Mouse (Mus musculus) hindbrain, embryonic 14.5 days (tissue): ENCODE measurements around the gene Kcnd1. TPM values are rescaled to one million over a fixed set of nuclear protein-coding genes. Genes with fewer than 3 reads are reported as not detected.

ENCODE experiments used
- ATAC-seq: fragments of 200-750 bp; cut with Nextera tagmentation; 2 replicates; pipeline ENCODE4 v1.8.0; 2017; ENCODE audit warnings: moderate number of reproducible peaks, mild to moderate bottlenecking, moderate TSS enrichment, moderate library complexity; ENCODE audit not compliant: low FRiP score
- DNase-seq: peaks from one replicate; pipeline ENCODE4 v3.0.0-alpha.2; 2015; ENCODE audit warnings: low spot score
- H3K27ac ChIP-seq: fragments of 300-500 bp; sonication (generic); 2 replicates; pipeline ENCODE4 v1.5.1; 2014; ENCODE audit warnings: mild to moderate bottlenecking, moderate library complexity
- H3K27me3 ChIP-seq: fragments of 300-500 bp; sonication (generic); 2 replicates; pipeline ENCODE4 v1.6.1; 2014; ENCODE audit warnings: mild to moderate bottlenecking, low read length, mixed read lengths; ENCODE audit not compliant: control insufficient read depth, insufficient read depth
- H3K36me3 ChIP-seq: fragments of 300-500 bp; sonication (generic); replicated peaks from 2 replicates; pipeline ENCODE4 v1.6.1; 2014; ENCODE audit not compliant: control insufficient read depth, insufficient read depth
- H3K4me1 ChIP-seq: fragments of 300-500 bp; sonication (generic); replicated peaks from 2 replicates; pipeline ENCODE4 v1.6.1; 2014; ENCODE audit warnings: antibody characterized with exemption, low read length, mixed read lengths; ENCODE audit not compliant: control insufficient read depth, insufficient read depth
- H3K4me2 ChIP-seq: fragments of 300-500 bp; sonication (generic); replicated peaks from 2 replicates; pipeline ENCODE4 v1.6.1; 2014; ENCODE audit warnings: mild to moderate bottlenecking, moderate library complexity
- H3K4me3 ChIP-seq: fragments of 300-500 bp; sonication (generic); replicated peaks from 2 replicates; pipeline ENCODE4 v1.5.1; 2014; ENCODE audit warnings: mild to moderate bottlenecking, low read length
- H3K9ac ChIP-seq: fragments of 300-500 bp; sonication (generic); 2 replicates; pipeline ENCODE4 v1.6.1; 2014
- H3K9me3 ChIP-seq: fragments of 300-500 bp; sonication (generic); 2 replicates; pipeline ENCODE4 v1.6.1; 2016; ENCODE audit warnings: low read length; ENCODE audit not compliant: control insufficient read depth
- whole genome bisulfite sequencing: fragments of 180-500 bp; shearing (Covaris S2); extraction: QIAGEN DNeasy Blood & Tissue Kit; methylation state at CpG from one replicate; pipeline ENCODE4 v1.1.7; 2014; 5-methylcytosine and 5-hydroxymethylcytosine counted together
- polyA plus RNA-seq: library from polyadenylated mRNA; unstranded; fragments of >200 nt; fragmentation: Nextera tagmentation; extraction: Ambion mirVana; gene quantifications from 2 replicates; pipeline ENCODE4 v1.2.1, GENCODE M21; 2014

The Kcnd1 gene
- polyA plus RNA-seq: 4.1 and 5.0 TPM in 2 replicates

GRCm38 (mm10) chrX:7821865-7822779 lies at the start of gene Kcnd1:
TSS of gene Kcnd1 (plus strand) at chrX:7822289.
- Histone ChIP-seq H3K4me3 (peak within 1 kb of the TSS; percentile 32), H3K4me2 (peak within 1 kb of the TSS; percentile 57), H3K9ac (peak within 1 kb of the TSS; percentile 51), H3K4me1 (no peaks in the 10 kb centered on the region; the same call in 1 of the 2 replicates), H3K27ac (no peak within 1 kb of the TSS), H3K9me3 (no peaks in the 10 kb centered on the region), H3K27me3 (no peaks in the 10 kb centered on the region), H3K36me3 (peaks cover 20% of the 10 kb centered on the region; the same call in 1 of the 2 replicates)
- 19% methylated on average over 17 of the region's 24 CpGs for WGBS
- DNase-seq (peak; percentile 26), ATAC-seq (peak; percentile 63)

GRCm38 (mm10) chrX:7772766-7773165 lies 49.3 kb upstream of the Kcnd1 start:
- 47% methylated on average over 2 of the region's 2 CpGs for WGBS
- no peak overlapping the region for H3K9ac ChIP-seq
- ATAC-seq (no peak), DNase-seq (no peak)
- no peak overlapping the region for H3K27ac ChIP-seq
- H3K36me3 ChIP-seq: peaks cover 38% of the 10 kb centered on the region
- H3K27me3 ChIP-seq: no peaks in the 10 kb centered on the region
- no peak overlapping the region for H3K4me3 ChIP-seq
- H3K4me2 ChIP-seq: no peak overlapping the region
- no peaks in the 10 kb centered on the region for H3K4me1 ChIP-seq
- H3K9me3 ChIP-seq: no peaks in the 10 kb centered on the region

DNA sequence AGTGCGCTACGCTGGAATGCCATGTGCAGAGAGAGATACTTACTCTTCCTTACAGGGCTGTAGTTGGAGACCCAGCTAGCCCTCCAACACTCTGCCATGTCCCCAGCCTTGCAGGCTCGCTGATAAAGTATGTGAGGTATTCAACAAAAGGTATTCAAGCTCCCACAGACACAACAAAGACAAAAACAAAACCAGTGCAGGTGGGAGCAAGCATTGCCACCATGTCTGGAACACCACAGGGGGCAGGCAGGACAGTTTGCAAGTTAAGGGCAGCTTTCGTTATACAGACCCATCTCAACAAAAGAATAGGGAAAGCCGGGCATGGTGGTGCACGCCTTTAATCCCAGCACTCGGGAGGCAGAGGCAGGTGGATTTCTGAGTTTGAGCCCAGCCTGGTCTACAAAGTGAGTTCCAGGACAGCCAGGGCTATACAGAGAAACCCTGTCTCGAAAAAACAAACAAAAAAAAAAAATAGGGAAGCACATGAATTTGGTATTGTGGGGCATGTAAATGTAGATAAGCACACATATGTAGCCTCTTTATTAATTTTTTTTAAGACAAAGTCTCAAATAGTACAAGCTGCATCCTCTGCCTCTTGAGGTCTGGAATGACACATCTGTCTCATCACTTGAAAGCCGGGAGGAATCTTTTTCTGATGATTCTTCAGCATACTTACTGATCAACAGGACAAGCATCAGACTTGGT lies 46.4 kb upstream of the Kcnd1 start:
- no peak for ATAC-seq
- Histone ChIP-seq H3K4me2 (no peak overlapping the region), H3K4me3 (no peak overlapping the region), H3K27ac (no peak overlapping the region), H3K9ac (no peak overlapping the region), H3K36me3 (peaks cover 15% of the 10 kb centered on the region), H3K9me3 (no peaks in the 10 kb centered on the region), H3K27me3 (no peaks in the 10 kb centered on the region), H3K4me1 (no peaks in the 10 kb centered on the region)
- WGBS: 77% methylated on average over 9 of the region's 9 CpGs
- no peak for DNase-seq

DNA sequence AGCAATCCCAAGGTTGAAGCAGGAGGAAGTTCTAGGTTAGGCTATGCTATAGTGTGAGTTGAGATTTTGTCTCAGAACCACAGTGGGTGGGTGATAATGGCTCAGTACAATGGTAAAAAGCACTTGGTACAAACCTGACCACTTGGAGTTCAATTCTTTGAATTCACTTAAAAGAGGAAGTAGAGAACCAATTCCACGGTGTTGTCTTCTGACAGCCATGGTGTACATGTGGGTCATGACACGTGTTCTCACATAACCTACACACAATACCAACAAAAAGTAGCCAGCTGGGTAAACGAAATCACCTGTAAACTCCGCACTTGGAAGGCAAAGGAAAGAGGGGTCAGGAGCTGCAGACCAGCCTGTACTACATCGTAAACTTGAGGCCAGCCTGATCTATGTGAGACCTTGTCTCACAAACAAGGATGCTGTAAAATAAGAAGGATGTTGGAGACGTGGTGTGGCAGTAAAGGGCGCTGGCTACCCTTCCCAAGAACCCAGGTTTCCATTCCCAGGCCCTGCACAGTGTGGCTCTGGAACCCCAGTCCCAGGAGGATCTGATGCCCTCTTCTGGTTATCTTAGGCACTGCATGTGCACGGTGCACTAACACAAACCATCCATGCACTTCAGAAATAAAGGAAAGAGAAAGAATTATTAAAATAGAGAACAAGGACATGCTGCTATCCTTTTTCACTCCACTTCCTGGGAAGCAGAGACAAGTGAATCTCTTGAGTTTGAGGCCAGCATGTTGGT lies 45.6 kb upstream of the Kcnd1 start:
- Histone ChIP-seq H3K27me3 (no peaks in the 10 kb centered on the region), H3K36me3 (peaks cover 10% of the 10 kb centered on the region), H3K9me3 (no peaks in the 10 kb centered on the region), H3K9ac (no peak overlapping the region), H3K27ac (no peak overlapping the region), H3K4me2 (no peak overlapping the region), H3K4me3 (no peak overlapping the region), H3K4me1 (no peaks in the 10 kb centered on the region)
- peak; percentile 53 for DNase-seq
- ATAC-seq: peak; percentile 48; the same call in 1 of the 2 replicates
- WGBS: 49% methylated on average over 8 of the region's 8 CpGs

DNA sequence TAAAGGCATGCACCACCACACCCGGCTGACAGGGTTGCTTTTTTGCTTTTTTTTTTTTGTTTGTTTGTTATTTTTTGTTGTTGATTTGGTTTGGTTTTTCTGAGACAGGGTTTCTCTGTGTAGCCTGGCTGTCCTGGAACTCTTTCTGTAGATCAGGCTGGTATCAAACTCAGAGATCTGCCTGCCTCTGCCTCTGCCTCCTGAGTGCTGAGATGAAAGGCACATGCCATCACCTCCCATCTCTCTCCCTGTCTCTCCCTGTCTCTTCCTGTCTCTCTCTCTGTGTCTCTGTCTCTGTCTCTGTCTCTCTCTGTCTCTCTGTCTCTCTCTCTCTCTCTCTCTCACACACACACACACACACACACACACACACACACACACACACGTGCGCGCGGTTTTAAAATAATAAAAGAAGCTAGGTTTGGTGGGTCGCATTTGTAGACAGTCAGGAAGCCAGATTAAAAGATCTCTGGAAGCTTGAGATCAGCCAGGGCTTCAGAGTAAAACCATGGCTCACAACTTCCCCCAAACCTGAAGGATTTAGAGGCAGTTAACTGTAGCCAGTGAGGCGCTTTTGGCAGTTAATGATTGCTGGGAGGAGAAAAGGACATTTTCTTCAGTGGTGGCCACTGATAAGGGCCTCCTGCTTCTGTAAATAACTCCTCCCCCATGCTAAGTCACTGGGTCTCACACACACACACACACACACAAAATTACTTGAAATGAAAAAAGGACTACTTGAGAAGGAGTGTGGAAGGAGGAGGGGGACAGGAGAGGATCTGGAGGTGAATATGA lies 43.4 kb upstream of the Kcnd1 start:
- Histone ChIP-seq H3K27me3 (no peaks in the 10 kb centered on the region), H3K4me1 (no peaks in the 10 kb centered on the region), H3K4me3 (no peak overlapping the region), H3K27ac (no peak overlapping the region), H3K9me3 (no peaks in the 10 kb centered on the region), H3K4me2 (no peak overlapping the region), H3K36me3 (peaks cover 6% of the 10 kb centered on the region), H3K9ac (no peak overlapping the region)
- ATAC-seq (no peak), DNase-seq (no peak)
- WGBS: 84% methylated on average over 7 of the region's 7 CpGs

DNA sequence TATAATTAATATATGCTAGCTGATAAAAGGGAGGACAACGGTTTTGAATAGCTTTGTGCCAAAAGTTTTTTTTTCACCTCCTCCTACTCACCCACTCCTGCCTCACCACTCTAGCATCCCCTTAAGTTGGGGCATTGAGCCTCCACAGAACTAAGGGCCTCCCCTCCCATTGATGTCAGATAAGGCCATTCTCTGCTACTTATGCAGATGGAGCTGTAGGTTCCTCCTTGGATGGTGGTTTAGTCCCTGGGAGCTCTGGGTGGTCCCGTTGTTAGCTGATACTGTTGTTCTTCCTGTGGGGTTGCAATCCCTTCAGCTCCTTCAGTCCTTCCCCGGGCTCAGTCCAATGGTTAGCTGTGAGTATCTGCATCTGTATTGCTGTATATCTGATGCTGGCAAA lies 42.8 kb upstream of the Kcnd1 start:
- Histone ChIP-seq H3K4me1 (no peaks in the 10 kb centered on the region), H3K36me3 (no peaks in the 10 kb centered on the region), H3K4me2 (no peak overlapping the region), H3K9ac (no peak overlapping the region), H3K27ac (no peak overlapping the region), H3K4me3 (no peak overlapping the region), H3K27me3 (no peaks in the 10 kb centered on the region), H3K9me3 (no peaks in the 10 kb centered on the region)
- DNase-seq (no peak), ATAC-seq (no peak)
- 15% methylated on average over 3 of the region's 3 CpGs for WGBS

DNA sequence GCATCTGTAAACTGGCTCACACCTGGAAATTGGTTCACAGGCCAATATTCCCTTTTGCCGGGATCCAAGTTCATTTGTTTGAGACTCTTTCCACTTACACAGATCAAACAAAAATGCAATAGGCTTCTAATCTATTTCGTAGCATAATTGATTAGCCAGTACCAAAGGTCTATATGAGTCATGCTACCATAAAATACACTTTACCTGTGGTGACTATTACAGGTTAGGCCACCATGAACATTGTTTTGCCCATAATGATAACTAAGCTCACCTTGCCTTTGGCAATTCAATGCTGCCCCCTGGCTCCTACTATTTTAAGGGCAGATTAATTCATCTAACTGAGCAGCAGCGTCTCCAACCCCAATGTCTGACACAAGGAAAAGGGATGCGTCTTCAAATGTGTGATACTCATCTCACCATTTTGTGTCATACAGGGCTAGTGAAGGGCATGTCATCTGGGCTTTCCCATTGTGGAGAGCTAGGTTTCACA lies 39.4 kb upstream of the Kcnd1 start:
- no peaks in the 10 kb centered on the region for H3K36me3 ChIP-seq
- no peaks in the 10 kb centered on the region for H3K4me1 ChIP-seq
- WGBS: 83% methylated on average over 4 of the region's 4 CpGs
- no peak overlapping the region for H3K4me2 ChIP-seq
- H3K27ac ChIP-seq: no peak overlapping the region
- DNase-seq: no peak
- H3K9ac ChIP-seq: no peak overlapping the region
- H3K9me3 ChIP-seq: no peaks in the 10 kb centered on the region
- H3K4me3 ChIP-seq: no peak overlapping the region
- no peak for ATAC-seq
- H3K27me3 ChIP-seq: no peaks in the 10 kb centered on the region

DNA sequence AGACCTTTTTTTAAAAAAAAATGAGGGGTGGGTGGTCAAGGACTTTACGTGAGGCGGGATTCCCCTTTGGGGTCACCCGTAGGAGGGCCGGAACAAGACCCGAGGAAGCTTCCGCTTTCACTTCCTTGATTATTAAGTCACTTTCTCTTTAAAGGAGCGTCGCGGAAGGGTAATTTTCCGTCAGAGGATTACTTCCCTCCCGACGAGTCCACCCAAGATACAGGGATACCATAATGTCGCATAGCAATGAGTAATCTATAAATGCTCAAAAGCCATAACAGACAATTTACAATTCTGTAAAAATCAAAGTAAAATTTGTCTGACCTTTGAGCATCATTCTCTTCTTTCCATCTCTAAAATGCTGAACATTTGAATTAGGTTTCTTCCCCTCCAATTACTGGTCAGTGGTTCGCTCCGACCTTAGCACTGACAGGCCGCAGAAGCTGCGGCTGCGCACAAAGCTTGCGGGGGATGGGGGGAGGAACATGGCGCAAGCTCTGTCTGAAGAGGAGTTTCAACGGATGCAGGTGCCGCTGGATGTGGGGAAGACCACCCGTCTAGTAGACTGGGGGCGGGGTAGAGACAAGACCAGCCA lies 32.5 kb upstream of the Kcnd1 start, which contains the start of gene Gripap1:
Gripap1 (plus strand) TSS at position 224 of the 595 bp plus-strand sequence.
- H3K9me3 ChIP-seq: no peaks in the 10 kb centered on the region
- peak; percentile 92 for ATAC-seq
- peak within 1 kb of the TSS; percentile 59 for H3K4me2 ChIP-seq
- peak; percentile 78 for DNase-seq
- peak within 1 kb of the TSS; percentile 70 for H3K27ac ChIP-seq
- 0 out of 2 replicates have a peak, but pooled peaks cover 7% of the 10 kb centered on the region for H3K4me1 ChIP-seq
- peak within 1 kb of the TSS; percentile 66 for H3K9ac ChIP-seq
- 18% methylated on average over 24 of the region's 24 CpGs for WGBS
- H3K27me3 ChIP-seq: no peaks in the 10 kb centered on the region
- H3K36me3 ChIP-seq: peaks cover 3% of the 10 kb centered on the region; the same call in 1 of the 2 replicates
- H3K4me3 ChIP-seq: peak within 1 kb of the TSS; percentile 52
